Mouse (Mus musculus) Muller cell, postnatal 12 days (primary cell): Measurements from ENCODE around the gene Umod.

Experiments
- DNase-seq: peaks from one replicate; pipeline ENCODE4 v3.0.0-alpha.2; 2015; ENCODE audit errors: inconsistent ontology term

The Umod gene

DNA sequence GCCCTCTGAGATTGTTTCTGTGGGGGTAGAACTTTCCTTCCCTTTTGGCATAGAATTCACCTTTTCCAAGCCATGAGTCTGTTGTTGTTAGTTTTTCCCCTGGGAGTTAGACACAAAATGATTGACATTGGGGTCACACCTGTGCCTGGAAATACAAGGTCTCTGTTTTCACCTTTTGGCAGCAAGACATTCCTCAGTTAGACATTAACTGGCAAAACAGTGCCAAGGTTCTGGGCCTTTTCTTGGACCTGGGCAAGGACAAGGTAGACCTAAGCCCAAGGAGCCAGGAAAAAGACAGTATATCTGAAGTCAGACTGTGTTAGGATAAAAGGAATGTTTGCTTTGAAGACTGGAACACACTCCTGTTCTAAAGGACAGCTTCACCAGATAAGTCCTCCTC is at the start of gene Umod:
Gene Umod (minus strand): TSS at position 27 of the 400 bp plus-strand sequence.
- no peak for DNase-seq

DNA sequence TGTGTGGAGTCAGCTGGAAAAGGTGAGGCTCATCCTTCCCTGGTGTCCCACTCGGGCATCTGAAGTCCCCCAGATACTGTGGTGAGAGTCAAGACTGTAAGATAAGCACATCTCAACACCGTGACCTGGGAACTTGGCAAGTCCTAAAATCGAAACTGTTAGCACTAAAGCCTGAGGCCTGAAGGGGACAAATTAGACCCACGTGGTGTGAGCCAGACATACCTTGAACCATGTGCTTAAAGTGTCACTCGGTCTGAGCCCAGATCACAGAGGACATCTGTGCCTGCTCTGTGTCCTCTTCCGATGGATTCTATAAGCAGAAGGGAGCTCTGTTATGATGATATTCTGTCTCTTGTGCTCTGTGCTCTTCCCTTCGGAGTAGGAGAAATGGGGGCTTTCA is 49.5 kb upstream of the Umod start:
- DNase-seq, result no peak

DNA sequence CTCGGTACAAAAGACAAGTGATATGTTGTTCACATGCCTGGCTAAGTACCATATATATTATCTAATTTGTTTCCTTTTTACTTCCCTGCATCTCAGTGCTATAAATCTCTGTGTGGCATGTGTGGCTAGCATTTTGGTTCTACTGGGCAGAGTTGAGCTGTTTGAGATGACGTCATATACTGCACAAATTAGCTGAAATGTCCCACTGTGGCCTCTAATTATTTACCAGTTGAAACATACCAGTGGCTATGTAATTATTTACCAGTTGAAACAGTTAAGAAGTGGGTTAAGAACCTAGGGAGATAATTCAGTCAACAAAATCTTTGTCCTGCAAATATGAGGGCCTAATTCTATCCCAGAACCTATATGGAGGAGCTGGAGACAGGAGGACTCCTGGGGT is 48.5 kb upstream of the Umod start:
- no peak for DNase-seq

DNA sequence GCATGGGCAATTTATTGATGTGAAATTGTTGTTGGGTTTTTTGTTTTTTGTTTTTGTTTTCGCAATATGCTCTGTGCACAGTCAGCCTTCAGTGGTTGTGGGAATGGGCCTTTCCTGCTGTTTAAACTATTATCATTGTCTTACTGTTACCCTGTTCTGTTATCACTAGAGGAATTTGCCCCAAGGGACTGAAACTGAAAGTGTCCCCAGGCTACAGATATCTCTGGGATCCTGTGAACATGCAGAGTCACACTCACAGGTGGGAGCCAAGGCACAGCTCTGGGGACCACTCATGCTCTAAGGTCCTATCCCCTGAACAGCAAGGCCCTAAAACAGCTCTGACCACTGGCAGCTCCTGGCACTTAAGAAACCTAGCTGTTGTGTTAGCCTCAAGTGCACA is 48.1 kb upstream of the Umod start:
- DNase-seq, result no peak

DNA sequence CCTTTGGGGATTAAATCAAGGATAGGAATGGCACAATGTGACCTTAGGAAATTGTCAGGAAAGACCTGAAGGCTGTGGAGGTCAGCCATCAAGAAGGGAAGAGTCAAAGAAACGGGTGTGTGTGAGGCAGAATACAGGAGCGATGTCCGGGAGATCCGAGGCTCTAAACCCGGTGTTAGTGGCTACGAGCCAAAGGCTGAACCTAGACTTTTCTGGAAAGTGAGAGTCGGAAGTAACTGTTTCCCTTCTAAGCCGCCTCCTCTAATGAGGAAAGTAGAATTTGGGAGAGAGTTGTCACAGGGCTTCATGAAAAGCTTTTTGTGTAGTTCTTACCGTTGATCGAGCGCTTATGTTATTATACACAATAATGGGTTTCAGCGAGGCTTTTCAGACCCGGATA is 47.4 kb upstream of the Umod start:
- no peak for DNase-seq

DNA sequence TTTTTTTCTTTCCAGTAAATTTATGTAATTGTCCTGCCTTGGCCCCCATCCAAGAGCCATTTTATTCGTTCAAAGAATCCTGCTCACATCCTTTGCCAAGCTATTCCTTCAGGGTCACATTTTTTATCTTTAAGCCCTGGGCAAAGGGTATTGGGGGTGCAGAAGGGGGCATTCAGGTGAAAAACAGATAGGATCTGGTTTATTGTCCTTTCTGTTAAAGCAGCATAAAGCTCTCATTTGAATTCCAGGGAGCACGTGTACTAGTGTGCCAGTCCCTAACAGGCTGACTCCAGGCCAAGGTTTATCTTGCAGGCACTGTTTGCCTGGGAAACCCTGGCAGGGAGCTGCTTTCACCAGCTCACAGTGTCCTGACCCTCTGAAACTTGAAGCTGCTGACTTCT is 46.8 kb upstream of the Umod start:
- no peak for DNase-seq

DNA sequence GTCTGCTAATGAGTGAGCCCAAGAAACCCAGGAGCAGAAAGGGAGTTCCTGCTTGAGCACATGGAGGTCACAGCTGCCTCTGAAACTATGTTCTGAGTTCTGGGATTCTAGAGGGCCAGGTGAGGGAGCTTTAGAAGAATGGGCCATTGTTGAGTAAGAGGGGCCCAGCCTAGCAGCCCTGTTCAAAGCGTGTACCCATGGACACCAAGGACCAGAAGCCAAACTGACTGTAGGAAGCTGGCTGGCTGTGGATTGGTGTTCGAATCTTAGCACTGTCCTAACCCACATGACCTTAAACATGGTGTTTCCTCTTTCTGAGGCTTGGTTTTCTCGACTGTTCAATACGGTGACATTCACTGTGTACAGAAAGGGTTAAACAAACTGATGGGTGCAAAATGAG is 44.3 kb upstream of the Umod start, which contains the start of gene Pdilt:
Gene Pdilt (minus strand): TSS at position 101 of the 400 bp plus-strand sequence.
- DNase-seq, result no peak

DNA sequence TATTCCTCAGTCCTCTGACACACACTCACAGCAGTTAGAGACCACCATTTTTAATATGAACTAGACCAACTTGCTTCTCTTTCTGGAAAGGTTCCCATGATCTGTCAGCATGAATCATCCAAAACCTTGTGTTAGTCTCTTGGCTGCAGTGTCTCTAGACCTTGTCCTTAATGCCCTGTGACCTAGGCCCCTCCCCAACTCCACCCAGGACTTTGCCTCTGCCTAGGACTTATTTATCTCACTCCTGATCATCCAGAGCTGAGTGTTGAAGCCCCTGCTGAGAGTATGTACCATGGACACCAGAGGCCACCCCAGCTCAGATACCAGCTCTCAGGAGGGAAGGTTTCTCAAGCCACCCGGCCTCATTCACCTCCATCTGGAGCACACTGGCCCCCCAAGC is 43.3 kb upstream of the Umod start:
- no peak for DNase-seq

DNA sequence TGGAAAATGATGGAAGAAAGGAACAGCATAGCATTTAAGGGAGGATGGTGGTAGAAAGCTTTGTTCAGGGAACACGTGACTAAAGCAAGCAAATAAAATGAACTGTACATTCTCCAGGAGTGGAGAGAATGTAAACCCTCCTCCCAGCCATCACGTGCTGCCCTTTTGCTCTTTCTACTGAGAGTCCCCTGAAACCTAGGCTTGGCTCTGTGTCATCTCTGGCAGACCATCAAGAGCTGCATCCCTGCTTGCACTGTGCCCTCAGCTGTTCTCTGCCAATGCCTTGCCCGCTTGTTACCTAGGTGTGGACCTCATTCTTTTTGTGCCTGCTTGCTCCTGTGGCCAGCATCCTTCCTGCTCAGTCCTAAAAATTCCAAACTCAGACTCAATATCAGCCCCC is 42.7 kb upstream of the Umod start:
- DNase-seq, result no peak

DNA sequence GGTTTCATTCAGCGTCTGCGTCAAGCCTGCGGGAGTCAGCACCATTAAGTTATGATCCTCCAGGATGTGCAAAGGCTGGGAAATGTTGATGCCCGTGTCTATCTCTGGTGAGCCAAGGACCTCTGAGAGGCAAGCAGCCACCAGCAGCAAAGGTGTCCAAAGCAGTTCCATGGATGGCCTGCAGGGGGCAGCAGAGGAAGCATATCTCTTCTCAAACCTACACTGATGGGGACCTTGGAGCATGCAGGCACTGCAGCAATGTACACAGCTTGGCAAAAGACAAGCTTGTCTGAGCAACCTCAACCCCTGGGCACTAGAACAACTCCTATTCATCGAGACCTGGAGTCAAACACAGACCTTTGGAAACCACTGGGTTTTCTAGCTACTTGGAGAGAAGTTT is 40.6 kb upstream of the Umod start:
- DNase-seq, result peak; percentile 18

DNA sequence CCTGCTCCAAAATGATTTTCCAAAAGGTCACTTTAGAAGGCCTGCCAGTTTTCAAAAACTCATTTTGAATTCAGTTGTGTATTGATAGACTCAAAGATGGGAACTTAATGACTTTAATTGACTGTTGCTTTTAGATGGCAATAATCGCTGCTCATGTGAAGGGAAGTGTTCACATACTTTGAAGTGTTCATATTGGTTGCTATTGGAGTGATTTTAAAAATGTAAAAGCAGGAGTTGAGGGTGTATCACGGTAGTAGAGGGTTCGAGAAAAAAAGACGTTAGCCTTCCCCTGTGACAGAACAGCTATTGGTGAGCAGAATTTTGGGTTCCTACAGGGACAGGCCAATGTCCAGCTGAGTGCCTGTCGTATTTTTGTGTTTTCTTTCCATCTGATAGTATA is 40.1 kb upstream of the Umod start, which contains the start of gene Acsm5:
Gene Acsm5 (plus strand): TSS at position 301 of the 400 bp plus-strand sequence.
- no peak for DNase-seq

DNA sequence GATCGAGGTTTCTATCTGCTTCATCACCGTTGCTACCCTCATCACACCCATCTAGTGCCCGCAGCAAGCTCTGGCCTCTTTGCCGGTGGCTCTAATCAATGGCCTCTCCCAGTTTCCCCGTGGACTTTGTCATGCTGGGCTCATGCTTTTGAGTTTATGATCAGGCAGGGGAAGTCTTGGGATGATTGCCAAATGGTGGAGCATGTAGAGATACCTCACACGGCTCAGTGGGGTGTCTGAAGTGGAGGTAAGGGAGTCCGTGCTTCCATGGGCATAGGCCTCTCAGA is 37.1 kb upstream of the Umod start:
- DNase-seq, result no peak

DNA sequence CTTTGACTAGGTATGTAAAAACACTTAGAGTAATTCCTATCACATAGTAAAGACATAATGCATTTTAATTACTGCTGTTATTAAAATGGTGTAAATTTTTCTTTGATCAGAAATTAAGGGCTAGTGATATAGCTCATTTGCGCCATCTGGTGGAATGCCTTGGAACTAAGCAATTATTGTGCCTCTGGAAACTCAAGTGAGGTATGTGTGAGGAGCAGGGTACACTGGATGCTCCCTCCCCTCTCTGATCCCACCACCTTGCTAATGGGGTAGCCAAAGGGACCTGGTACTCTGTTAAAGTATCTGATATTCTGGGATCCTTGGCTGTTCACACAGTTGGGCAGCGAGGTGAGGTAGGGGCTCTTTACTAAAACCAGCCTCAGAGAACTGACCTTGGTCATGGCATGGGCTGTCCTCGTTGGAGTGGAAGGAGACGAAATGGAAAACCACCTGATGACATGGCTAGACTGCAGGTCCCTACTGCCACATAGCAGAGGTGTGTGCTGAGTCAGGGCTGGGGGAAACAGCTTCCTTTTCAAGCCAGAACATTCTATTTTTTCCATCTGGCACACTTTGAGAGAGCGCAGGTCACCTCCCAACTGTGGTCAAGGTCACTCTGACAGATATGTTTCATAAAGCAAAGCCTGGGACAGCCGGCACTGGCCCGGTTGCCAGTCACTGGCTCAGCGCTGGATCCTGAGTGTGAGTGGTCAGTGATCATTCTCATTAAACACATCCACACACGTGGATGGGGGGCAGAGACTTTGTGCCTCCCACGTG is 36.6 kb upstream of the Umod start:
- DNase-seq, result peak; percentile 12

DNA sequence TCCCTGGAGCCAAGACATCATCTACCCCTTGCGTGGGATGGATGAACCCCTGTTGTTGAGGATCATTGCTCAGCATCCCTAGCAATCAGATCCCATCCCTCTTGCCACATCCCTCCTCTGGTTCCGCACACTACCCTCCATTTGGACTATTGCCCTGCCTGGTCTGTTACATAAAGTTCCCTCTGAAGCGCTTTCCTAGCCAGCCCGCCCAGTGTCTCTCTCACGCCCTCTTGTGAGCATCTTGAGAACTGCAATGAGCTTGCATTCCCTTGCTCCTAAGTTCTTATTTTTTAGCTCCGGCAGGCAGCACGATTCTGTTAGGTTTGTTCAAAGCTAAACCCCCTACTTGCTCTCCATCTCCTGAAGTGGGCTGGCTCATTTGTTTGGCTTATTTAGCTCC is 34.0 kb upstream of the Umod start:
- DNase-seq, result no peak

DNA sequence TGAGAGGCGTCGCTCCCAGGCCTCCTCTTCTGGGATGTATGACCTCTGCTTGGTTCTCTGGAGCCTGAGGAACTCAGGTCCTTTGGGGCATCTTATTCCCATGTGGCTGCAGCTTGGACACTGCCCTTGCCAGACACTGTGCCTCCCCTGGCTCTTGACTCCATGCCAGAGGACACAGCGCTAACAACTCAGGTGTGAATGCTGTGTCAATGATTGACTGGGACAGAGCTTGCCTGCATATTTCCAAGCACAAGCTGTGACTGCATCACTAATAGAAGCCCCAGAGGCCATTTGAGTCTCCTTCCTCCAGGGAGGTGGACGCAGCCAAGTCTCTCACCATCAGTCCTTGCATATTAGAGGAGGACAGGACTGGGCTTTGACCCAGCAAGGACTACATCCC is 32.1 kb upstream of the Umod start:
- DNase-seq, result no peak

DNA sequence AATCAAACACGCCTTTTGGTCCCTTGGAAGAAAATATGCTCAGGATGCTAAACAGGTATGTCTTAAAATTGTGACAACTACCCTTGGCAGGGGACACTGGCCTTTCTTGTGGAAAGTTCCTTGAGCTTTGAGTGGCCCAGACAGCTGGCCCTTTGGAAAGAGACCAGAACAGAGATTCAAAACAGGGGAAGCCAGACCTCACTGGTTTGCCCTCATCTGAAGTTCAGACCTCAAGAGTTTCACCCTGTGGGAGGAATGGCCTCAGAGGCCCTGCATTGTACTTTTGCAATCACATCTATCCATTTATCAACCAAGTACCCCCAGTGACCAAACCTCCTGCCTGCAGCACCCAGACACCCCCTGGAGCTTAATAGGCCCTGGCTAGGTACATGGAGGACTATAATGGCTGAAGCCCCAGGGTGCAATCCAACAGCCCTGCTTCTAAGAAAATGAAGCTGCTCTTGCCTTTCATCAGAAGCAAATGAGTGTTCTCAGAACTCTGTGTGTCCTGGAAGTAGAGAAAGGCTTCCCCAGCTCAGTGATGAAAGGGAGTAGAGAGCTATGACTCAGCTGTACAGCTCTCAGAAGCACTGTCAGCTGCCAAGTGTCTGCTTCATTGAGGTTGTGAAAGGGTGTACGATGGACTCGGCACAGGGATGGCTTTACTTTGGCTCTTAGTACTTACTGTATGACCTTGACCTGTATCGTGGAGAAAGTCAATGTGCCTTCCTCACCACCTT is 11.1 kb upstream of the Umod start:
- peak; percentile 32 for DNase-seq

DNA sequence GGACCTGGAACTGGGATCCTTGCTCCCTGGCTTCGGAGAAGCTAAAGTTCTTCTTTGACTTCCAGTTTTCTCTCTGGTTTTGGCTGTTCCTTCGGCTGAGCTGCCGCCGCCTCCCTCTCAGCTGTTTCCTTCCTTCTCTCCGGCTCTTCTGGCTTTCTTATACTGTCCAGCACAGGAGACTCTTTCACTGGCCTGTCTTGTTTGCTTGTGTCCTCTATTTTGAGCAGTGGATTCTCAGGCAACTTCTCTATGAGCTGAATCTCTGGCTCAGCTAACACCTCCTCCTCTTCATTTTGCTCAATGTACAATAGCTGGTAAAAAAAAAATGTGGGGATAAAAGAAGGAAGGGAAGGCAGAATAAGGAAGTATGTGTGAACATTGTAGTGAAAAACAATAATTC is 7.6 kb upstream of the Umod start:
- no peak for DNase-seq

DNA sequence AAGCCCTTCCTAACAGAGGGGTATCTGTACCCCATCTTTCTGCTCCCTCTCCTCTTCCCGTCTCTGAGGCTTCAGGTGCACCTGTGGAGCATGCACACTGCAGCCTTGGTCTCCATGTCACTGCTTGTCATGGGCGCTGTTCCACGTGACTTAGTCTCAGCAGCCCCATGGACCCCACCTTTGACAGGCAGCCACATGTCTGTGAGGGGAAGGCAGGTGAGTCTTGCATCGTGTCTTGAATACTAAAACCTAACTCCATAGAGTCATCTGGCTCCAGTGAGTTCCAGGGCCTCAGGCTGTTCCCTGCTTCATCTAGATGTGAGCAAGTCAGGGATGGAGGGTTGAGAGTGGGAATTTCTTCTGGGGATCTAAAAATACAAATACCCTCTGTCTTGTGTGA is 5.1 kb upstream of the Umod start:
- DNase-seq, result no peak

DNA sequence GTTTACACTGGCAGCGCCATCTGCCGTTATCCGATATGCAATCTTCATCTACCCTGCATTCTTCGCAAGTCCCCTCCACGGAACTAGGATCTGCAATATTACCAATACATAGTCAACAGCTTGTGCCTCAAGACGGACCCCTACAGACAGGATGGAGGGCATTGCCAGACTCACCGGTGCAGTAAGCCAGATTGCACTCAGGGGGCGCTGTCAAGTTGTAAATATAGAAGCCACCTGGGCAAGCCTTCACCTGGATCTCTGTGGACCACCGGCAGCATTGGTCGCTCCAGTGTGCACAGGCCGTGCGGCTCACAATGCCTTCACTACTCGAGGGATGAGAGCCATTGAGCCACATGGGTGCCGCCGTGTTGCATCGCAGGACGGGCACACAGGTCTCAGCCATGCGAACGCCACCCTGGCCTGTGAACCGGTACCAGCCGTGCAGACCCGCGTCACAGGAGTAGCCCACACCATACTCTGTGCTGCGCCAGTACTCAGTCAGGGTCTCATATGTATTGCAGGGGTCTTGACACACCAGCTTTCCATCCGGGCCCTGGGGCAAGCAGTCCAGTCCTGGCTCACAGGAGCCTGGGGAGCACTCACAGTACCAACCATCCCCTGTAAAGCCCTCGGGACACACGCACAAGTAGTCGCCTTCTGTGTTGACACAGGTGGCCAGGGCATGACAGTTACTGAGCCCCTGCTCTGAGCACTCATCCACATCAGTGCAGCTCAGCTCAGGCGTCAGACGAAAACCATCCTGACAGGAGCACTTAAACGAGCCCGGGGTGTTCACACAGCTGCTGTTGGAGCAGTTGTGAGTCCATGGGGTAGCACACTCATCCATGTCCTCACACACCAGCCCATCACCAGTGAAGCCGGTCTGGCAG is 2.3 kb downstream of the Umod start:
- DNase-seq, result no peak

DNA sequence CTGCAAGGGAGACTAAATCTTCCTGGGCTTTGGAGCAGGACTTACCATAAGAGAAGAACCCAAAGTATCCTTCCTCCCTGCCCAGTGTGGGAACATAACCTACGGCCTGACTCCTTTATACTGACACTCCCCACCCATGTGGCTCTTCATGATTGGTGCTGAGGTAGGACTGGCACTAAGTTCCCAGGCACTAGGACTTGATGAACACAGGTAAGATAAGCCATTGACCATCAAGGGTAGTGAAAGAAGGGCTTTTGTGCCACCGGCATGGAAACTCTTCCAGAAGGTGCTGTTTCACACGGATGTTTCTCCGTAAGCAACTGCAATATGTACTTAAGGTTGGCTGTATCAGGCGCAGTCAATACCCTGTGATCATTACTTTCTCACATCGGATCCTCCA is 19.9 kb downstream of the Umod start, which contains the start of gene Gp2:
Gene Gp2 (minus strand): TSS at position 101 of the 400 bp plus-strand sequence.
- DNase-seq, result no peak

DNA sequence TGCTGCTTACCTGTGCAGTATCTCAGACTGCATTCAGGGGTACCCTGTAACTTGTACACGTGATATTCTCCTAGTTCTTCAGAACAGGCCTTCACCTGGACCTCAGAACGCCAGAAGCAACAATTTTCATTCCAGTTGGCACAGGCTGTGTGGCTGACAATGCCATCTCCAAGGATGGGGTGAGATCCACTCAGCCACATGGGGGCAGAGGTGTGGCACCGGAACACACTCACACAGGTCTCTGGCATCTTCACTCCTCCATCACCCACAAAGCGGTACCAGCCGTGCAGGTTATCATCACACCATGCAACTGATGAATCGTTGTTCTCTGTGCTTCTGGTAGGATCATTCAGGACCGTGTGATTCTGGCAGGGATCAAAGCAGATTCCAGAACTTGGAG is 24.9 kb downstream of the Umod start:
- DNase-seq, result no peak

DNA sequence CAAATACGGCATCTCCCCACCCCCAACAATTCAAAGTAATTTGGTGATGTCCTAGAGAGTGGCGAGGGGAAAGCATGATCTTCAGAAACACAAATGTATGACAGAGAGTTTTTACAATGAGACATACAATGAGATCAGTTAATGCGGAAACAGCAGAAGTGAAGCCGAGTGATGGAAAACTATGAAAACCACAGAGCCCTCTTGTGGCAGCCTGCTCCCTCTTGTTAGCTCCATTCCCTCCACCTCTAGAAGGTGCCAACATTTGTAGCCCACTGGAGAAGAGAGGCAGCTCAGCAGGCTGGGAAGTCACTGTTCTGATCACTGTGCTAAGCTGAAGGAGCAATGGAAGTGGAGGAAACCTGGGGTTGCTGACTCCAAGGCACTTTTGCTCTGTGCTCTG is 35.2 kb downstream of the Umod start:
- DNase-seq, result no peak
